Mouse (Mus musculus) heart, embryonic 16.5 days (tissue): Measurements from ENCODE around the gene Ftsj3. TPM values are rescaled to one million over a fixed set of nuclear protein-coding genes. Genes with fewer than 3 reads are reported as not detected.

ENCODE experiments used
- ATAC-seq: fragments of 200-750 bp; cut with Nextera tagmentation; replicated peaks from 2 replicates; pipeline ENCODE4 v1.8.0; 2017; ENCODE audit warnings: moderate number of reproducible peaks; ENCODE audit not compliant: insufficient read depth, low FRiP score; ENCODE audit errors: extremely low read depth
- H3K27ac ChIP-seq: fragments of 300-500 bp; sonication (generic); 2 replicates; pipeline ENCODE4 v1.5.1; 2014; ENCODE audit warnings: mild to moderate bottlenecking, low read length, control low read depth, moderate library complexity
- H3K27me3 ChIP-seq: fragments of 300-500 bp; sonication (generic); 2 replicates; pipeline ENCODE4 v1.6.1; 2014; ENCODE audit warnings: low read length, mixed read lengths; ENCODE audit not compliant: control insufficient read depth, insufficient read depth
- H3K36me3 ChIP-seq: fragments of 300-500 bp; sonication (generic); 2 replicates; pipeline ENCODE4 v1.6.1; 2014; ENCODE audit not compliant: control insufficient read depth, insufficient read depth
- H3K4me1 ChIP-seq: fragments of 300-500 bp; sonication (generic); 2 replicates; pipeline ENCODE4 v1.6.1; 2014; ENCODE audit warnings: low read length, mixed read lengths; ENCODE audit not compliant: control insufficient read depth, insufficient read depth
- H3K4me2 ChIP-seq: fragments of 300-500 bp; sonication (generic); 2 replicates; pipeline ENCODE4 v1.6.1; 2014; ENCODE audit warnings: low read depth, mild to moderate bottlenecking, control low read depth, low read length
- H3K4me3 ChIP-seq: fragments of 300-500 bp; sonication (generic); 2 replicates; pipeline ENCODE4 v1.5.1; 2014; ENCODE audit warnings: mild to moderate bottlenecking, control low read depth, low read length
- H3K9ac ChIP-seq: fragments of 300-500 bp; sonication (generic); 2 replicates; pipeline ENCODE4 v1.6.1; 2014; ENCODE audit warnings: low read length, control low read depth
- H3K9me3 ChIP-seq: fragments of 300-500 bp; sonication (generic); replicated peaks from 2 replicates; pipeline ENCODE4 v1.6.1; 2016; ENCODE audit warnings: low read length; ENCODE audit not compliant: control insufficient read depth
- WGBS: fragments of 180-500 bp; shearing (Covaris S2); extraction: QIAGEN DNeasy Blood & Tissue Kit; methylation state at CpG from one replicate; pipeline ENCODE4 v1.1.7; 2014; 5-methylcytosine and 5-hydroxymethylcytosine counted together
- polyA plus RNA-seq: library from polyadenylated mRNA; unstranded; fragments of >200 nt; fragmentation: Nextera tagmentation; extraction: Ambion mirVana; gene quantifications from 2 replicates; pipeline ENCODE4 v1.2.1, GENCODE M21; 2015

The Ftsj3 gene
- polyA plus RNA-seq, 1 experiment from 2014 or later = 38.7 TPM

DNA sequence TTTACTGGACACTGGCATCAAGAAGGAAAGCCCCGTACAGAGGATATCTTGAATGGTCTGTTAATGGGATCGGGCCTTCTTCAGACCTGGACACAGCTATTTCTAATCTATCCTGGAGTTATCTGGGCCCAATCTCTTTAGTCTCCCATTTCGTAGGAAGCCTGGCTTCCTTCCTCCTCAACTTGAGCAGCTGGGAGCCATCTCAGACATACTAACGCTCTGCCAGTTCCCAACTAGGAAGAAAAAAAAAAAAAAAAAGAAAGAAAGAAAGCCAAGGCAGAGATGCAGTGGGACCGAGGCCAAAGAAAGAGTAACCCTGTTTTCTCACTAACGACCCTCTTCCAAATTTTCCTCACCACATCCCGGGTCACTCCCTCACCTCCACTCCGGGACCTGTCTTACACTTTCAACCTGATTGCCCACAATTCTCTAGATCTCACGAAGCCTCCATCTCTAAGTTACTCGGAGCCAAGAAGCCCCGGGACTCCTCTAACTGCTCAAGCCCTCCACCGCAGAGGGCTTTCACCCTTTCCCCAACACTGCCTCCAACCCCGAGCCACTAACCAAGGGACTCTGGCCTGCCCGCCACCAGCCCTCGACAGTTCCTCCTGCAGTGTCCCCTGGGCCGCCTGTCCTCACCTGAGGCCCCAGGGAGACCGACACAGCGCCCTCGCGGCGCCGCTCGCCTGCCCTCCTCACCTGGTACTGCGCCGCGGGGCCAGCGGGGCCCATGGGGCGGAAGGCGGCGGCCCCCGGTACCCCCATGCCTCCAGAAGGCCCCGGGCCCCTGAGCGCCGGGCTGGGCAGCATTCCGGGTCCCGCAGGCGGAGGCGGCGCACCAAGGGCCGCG, 16.1 kb upstream of the Ftsj3 start:
- Histone ChIP-seq H3K9ac (peak overlapping the region; percentile 98), H3K4me2 (peak overlapping the region; percentile 83), H3K4me3 (peak overlapping the region; percentile 98), H3K27me3 (no peaks in the 10 kb centered on the region), H3K27ac (peak overlapping the region; percentile 94), H3K9me3 (no peaks in the 10 kb centered on the region), H3K36me3 (no peaks in the 10 kb centered on the region; the same call in 1 of the 2 replicates), H3K4me1 (peaks cover 32% of the 10 kb centered on the region)
- under 1% methylated on average over 41 of the region's 41 CpGs for WGBS
- peak; percentile 31 for ATAC-seq

DNA sequence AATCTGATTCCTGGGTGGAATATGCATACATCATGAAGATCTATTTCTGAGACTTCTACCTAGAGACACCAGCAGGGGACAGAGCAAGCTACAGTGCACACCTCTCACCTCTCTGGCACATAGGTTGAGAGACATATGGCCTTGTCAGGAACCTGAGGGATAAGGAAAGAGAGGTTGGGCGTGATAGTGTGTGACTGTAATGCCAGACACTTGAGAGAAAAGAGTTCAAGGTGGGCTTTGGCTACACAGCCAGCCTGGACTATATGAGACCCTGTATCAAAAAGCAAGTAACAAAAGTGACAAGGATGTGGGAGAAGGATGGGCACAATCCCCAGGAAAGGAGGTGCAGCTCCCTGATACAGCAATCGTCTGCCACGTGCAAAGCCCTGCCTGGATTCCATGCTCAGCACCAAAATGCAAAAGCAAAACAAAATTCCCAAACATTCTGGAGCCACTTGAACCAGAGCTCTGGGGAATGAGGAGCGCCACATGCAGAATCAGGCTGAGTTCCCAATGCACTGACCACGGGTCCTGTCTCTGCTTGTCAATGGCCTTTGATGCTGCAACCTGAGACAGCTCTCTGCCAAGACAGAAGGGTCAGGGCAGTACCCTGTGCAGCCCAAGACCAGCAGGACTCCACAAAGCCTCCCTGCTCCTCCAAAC, 15.4 kb upstream of the Ftsj3 start:
- ATAC-seq = no peak
- H3K4me3 ChIP-seq = peak overlapping the region; percentile 98
- peak overlapping the region; percentile 83 for H3K4me2 ChIP-seq
- H3K9ac ChIP-seq = peak overlapping the region; percentile 98
- H3K27ac ChIP-seq = peak overlapping the region; percentile 94
- 27% methylated on average over 5 of the region's 5 CpGs for WGBS
- H3K4me1 ChIP-seq = peaks cover 29% of the 10 kb centered on the region
- no peaks in the 10 kb centered on the region for H3K9me3 ChIP-seq
- no peaks in the 10 kb centered on the region for H3K27me3 ChIP-seq
- peaks cover 7% of the 10 kb centered on the region for H3K36me3 ChIP-seq

DNA sequence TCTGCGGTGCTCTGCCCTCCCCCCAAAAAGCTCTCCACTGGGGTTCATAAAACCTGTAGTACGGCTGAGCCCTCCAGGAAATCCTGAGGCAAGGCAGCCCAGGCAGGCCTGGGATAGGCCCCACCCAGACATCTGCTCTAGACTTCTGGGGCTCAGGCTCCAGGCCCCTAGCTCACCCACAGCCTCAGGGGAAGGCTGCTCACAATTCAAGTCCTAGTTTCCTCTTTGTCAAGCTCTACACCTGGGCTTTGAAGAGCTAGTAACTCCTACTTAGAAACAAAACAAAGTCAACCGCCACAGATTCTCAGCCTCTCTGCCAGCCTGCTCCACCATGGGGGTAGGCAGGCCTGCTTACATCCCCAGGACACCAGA, 13.2 kb upstream of the Ftsj3 start:
- Histone ChIP-seq H3K4me1 (peaks cover 25% of the 10 kb centered on the region), H3K4me2 (peak overlapping the region; percentile 39), H3K27ac (peak overlapping the region; percentile 67), H3K36me3 (peaks cover 24% of the 10 kb centered on the region), H3K27me3 (no peaks in the 10 kb centered on the region), H3K9ac (peak overlapping the region; percentile 31), H3K9me3 (no peaks in the 10 kb centered on the region), H3K4me3 (0 out of 2 replicates have a peak overlapping the region, but pooled peaks have one; percentile 6)
- ATAC-seq = no peak
- 42% methylated on average over 3 of the region's 3 CpGs for WGBS

DNA sequence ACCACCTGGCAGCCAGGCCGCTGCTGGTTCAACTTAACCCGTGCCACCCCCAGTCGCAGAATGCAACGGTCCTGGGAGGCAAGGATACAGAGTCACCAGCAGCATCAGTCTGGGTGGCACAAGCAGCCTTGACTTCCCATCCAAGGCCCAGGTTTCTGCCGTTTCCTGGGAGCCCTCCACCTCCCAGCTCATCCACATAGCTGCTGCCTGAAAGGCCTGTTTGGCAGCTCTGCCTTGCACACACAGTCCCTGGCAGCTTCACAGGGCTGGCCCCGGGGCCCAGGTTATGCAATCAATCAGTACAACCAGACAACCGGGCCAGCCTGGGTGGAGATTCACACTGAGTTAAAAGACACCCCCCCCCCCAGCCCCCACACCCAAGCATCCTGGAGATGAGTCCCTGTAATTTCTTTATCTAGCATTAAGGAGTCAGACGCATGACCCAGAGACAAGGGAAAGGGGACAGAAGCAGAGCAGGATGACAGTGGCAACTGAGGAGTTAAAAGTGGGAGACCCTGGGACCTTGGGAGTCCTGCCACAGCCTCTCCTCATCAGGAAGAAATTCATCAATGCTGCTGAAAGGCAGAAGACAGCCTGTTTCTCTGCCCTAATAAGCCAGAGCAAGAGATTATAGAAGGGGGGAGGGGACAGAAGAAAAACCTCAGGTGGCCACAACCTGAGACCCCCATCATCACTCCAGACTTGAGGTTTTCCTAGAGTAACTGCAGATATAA, 12.6 kb upstream of the Ftsj3 start:
- Histone ChIP-seq H3K9me3 (no peaks in the 10 kb centered on the region), H3K4me3 (0 out of 2 replicates have a peak overlapping the region, but pooled peaks have one; percentile 6), H3K4me2 (peak overlapping the region; percentile 39), H3K9ac (peak overlapping the region; percentile 31), H3K27me3 (no peaks in the 10 kb centered on the region), H3K36me3 (peaks cover 30% of the 10 kb centered on the region), H3K4me1 (peaks cover 25% of the 10 kb centered on the region), H3K27ac (peak overlapping the region; percentile 67)
- WGBS = 53% methylated on average over 8 of the region's 8 CpGs
- no peak for ATAC-seq

DNA sequence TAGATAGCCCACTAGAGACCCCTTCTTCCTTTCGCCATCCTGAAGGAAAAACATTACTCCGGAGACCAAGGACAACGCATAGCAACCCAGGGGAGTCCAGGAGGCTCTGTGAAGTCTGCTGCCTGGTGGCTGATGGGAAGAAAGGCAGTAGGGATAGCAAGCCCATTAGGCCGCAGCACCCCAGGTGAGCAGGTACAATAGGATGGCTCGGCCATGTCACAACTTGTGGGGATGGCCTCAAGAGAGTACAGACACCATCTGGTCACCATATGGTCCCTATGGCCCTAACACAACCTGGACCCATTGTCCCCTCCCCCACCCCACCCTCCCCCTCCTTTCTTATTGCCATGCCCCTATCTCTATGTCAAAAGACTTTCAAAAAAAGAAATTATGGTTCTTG, 12.0 kb upstream of the Ftsj3 start:
- Histone ChIP-seq H3K27ac (no peak overlapping the region), H3K36me3 (peaks cover 36% of the 10 kb centered on the region), H3K9ac (no peak overlapping the region; the same call in 1 of the 2 replicates), H3K9me3 (no peaks in the 10 kb centered on the region), H3K4me2 (no peak overlapping the region), H3K4me3 (no peak overlapping the region), H3K27me3 (no peaks in the 10 kb centered on the region), H3K4me1 (peaks cover 25% of the 10 kb centered on the region)
- 84% methylated on average over 5 of the region's 5 CpGs for WGBS
- ATAC-seq = no peak

GRCm38 (mm10) chr11:106267311-106267852, 11.5 kb upstream of the Ftsj3 start:
- H3K36me3 ChIP-seq = peaks cover 40% of the 10 kb centered on the region
- H3K4me3 ChIP-seq = no peak overlapping the region
- no peak overlapping the region for H3K27ac ChIP-seq
- WGBS = 69% methylated on average over 15 of the region's 15 CpGs
- no peak for ATAC-seq
- H3K4me2 ChIP-seq = no peak overlapping the region
- H3K27me3 ChIP-seq = no peaks in the 10 kb centered on the region
- H3K4me1 ChIP-seq = peaks cover 25% of the 10 kb centered on the region
- no peaks in the 10 kb centered on the region for H3K9me3 ChIP-seq
- H3K9ac ChIP-seq = no peak overlapping the region; the same call in 1 of the 2 replicates

- WGBS = 92% methylated on average over 10 of the region's 10 CpGs
- no peaks in the 10 kb centered on the region for H3K9me3 ChIP-seq
- H3K36me3 ChIP-seq = peaks cover 49% of the 10 kb centered on the region
- H3K27ac ChIP-seq = no peak overlapping the region
- no peak overlapping the region for H3K4me2 ChIP-seq
- H3K27me3 ChIP-seq = no peaks in the 10 kb centered on the region
- peaks cover 20% of the 10 kb centered on the region for H3K4me1 ChIP-seq
- no peak for ATAC-seq
- no peak overlapping the region for H3K9ac ChIP-seq
- H3K4me3 ChIP-seq = no peak overlapping the region
Measured at GRCm38 (mm10) chr11:106266431-106266830, 10.6 kb upstream of the Ftsj3 start.

- ATAC-seq = no peak
Measured at GRCm38 (mm10) chr11:106265570-106265969, 9.7 kb upstream of the Ftsj3 start.

More at GRCm38 (mm10) chr11:106265570-106265969, 9.7 kb upstream of the Ftsj3 start:
- H3K36me3 ChIP-seq = peaks cover 57% of the 10 kb centered on the region
- H3K4me1 ChIP-seq = peaks cover 14% of the 10 kb centered on the region
- no peak overlapping the region for H3K9ac ChIP-seq
- H3K27me3 ChIP-seq = no peaks in the 10 kb centered on the region
- no peak overlapping the region for H3K27ac ChIP-seq
- no peak overlapping the region for H3K4me3 ChIP-seq
- 85% methylated on average over 4 of the region's 4 CpGs for WGBS
- no peak overlapping the region for H3K4me2 ChIP-seq
- no peaks in the 10 kb centered on the region for H3K9me3 ChIP-seq
